Mouse (Mus musculus) hindbrain, embryonic 12.5 days (tissue): ENCODE results near the gene Map3k14. TPM values are rescaled to one million over a fixed set of nuclear protein-coding genes. Genes with fewer than 3 reads are reported as not detected.

Experiments
- ATAC-seq: fragments of 200-750 bp; cut with Nextera tagmentation; 2 replicates; pipeline ENCODE4 v1.8.0; 2017; ENCODE audit warnings: moderate TSS enrichment; ENCODE audit not compliant: low FRiP score
- H3K27ac ChIP-seq: fragments of 300-500 bp; sonication (generic); 2 replicates; pipeline ENCODE4 v1.5.1; 2016; ENCODE audit warnings: mild to moderate bottlenecking
- H3K27me3 ChIP-seq: fragments of 300-500 bp; sonication (generic); 2 replicates; pipeline ENCODE4 v1.6.1; 2016; ENCODE audit warnings: mild to moderate bottlenecking
- H3K36me3 ChIP-seq: fragments of 300-500 bp; sonication (generic); 2 replicates; pipeline ENCODE4 v1.6.1; 2016; ENCODE audit warnings: mild to moderate bottlenecking
- H3K4me1 ChIP-seq: fragments of 300-500 bp; sonication (generic); 2 replicates; pipeline ENCODE4 v1.6.1; 2016
- H3K4me2 ChIP-seq: fragments of 300-500 bp; sonication (generic); replicated peaks from 2 replicates; pipeline ENCODE4 v1.6.1; 2016; ENCODE audit warnings: mild to moderate bottlenecking
- H3K4me3 ChIP-seq: fragments of 300-500 bp; sonication (generic); 2 replicates; pipeline ENCODE4 v1.5.1; 2016; ENCODE audit warnings: mild to moderate bottlenecking
- H3K9ac ChIP-seq: fragments of 300-500 bp; sonication (generic); 2 replicates; pipeline ENCODE4 v1.6.1; 2016; ENCODE audit warnings: mild to moderate bottlenecking, moderate library complexity
- H3K9me3 ChIP-seq: fragments of 300-500 bp; sonication (generic); replicated peaks from 2 replicates; pipeline ENCODE4 v1.6.1; 2016; ENCODE audit warnings: mild to moderate bottlenecking
- WGBS: fragments of 180-500 bp; shearing (Covaris S2); methylation state at CpG from one replicate; pipeline ENCODE4 v1.1.7; 2016; 5-methylcytosine and 5-hydroxymethylcytosine counted together
- polyA plus RNA-seq: library from polyadenylated mRNA; unstranded; fragments of >200 nt; fragmentation: Nextera tagmentation; extraction: Ambion mirVana; gene quantifications from 2 replicates; pipeline ENCODE4 v1.2.1, GENCODE M21; 2016

Gene Map3k14
- polyA plus RNA-seq, 1 experiment from 2014 or later, result 3.9 TPM

DNA sequence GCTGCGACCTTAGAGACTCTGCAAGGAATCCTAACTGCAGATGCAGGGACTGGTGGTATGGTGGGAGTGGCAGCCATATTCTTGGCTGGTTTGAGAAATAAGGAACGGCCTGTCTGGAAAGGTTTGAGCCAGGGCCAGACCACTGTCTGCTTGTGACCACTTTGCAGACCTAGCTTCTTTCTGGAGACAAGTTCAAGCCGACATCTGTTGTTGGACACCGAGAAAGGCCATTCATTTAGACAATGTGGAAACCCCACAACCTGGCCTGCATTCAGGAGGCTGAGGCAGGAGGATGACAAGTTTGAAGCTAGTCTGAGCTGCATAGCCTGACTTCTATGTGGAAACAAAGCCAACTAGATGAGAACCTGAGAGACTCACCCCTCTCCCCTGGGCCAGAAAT lies 1.1 kb upstream of the Map3k14 start:
- Histone ChIP-seq H3K27me3 (no peaks in the 10 kb centered on the region), H3K9me3 (no peaks in the 10 kb centered on the region), H3K4me1 (peaks cover 41% of the 10 kb centered on the region), H3K27ac (peak overlapping the region; percentile 94; the same call in 1 of the 2 replicates), H3K4me2 (peak overlapping the region; percentile 84), H3K9ac (peak overlapping the region; percentile 53; the same call in 1 of the 2 replicates), H3K36me3 (no peaks in the 10 kb centered on the region), H3K4me3 (no peak overlapping the region)
- 83% methylated on average over 4 of the region's 4 CpGs for WGBS
- ATAC-seq, result no peak

DNA sequence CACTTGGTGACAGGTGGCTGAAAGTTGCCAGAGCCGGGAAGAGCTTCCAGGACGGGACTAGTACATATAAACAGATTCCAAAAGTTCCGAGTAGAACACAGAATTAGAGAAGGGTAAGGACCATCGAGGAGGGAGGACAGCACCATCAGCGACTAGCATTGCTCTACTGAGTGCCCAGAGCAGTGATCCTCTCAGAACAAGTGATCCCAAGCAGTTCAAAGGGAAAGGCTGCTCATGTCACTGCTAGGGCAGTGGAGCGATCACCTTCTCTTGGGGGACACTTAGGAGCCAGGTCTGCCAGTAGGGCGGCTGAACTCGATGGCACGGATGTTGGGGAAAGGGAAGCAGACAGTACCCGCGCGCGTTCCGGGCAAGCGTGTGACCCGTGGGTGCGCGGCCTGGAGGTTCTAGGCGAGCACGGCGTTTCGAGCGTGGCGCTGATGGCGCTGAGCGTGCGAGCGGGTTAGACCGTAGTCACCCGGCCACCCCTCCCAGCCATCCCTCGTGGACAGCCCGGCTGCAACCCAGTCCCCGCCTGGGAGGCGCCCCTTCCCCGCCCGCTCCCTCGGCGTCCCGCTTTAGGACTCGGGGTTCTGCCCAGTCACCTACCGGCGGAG lies 435 bp downstream of the Map3k14 start:
- H3K27ac ChIP-seq, result peak overlapping the region; percentile 83
- peak overlapping the region; percentile 63 for H3K9ac ChIP-seq
- H3K36me3 ChIP-seq, result no peaks in the 10 kb centered on the region
- ATAC-seq, result peak; percentile 7
- H3K4me3 ChIP-seq, result peak overlapping the region; percentile 53
- H3K4me2 ChIP-seq, result peak overlapping the region; percentile 84
- no peaks in the 10 kb centered on the region for H3K9me3 ChIP-seq
- H3K4me1 ChIP-seq, result peaks cover 53% of the 10 kb centered on the region
- no peaks in the 10 kb centered on the region for H3K27me3 ChIP-seq
- under 1% methylated on average over 42 of the region's 42 CpGs for WGBS

DNA sequence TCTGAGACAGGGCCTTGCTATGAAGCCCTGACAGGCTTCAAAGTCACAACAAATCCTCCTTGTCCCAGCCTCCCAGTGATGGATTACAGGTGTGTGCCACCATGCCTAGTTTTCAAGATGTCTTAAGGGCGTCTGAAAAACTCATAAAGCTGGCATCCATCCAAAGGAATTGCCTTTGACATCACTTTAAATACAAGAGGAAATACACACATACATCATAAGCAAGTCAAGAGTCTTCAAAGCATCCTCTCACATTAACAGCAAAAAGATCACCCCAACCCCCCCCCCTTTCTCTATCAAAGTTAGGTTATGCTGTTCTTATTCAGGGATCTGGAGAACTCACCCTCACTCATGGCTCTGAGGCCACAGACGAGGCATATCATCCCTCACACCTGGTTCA lies 1.4 kb downstream of the Map3k14 start:
- ATAC-seq, result no peak
- WGBS, result 61% methylated on average over 2 of the region's 2 CpGs
- Histone ChIP-seq H3K4me2 (peak overlapping the region; percentile 84), H3K36me3 (no peaks in the 10 kb centered on the region), H3K9me3 (no peaks in the 10 kb centered on the region), H3K4me1 (peaks cover 53% of the 10 kb centered on the region), H3K27ac (no peak overlapping the region), H3K27me3 (no peaks in the 10 kb centered on the region), H3K9ac (peak overlapping the region; percentile 63; the same call in 1 of the 2 replicates), H3K4me3 (peak overlapping the region; percentile 53; the same call in 1 of the 2 replicates)

DNA sequence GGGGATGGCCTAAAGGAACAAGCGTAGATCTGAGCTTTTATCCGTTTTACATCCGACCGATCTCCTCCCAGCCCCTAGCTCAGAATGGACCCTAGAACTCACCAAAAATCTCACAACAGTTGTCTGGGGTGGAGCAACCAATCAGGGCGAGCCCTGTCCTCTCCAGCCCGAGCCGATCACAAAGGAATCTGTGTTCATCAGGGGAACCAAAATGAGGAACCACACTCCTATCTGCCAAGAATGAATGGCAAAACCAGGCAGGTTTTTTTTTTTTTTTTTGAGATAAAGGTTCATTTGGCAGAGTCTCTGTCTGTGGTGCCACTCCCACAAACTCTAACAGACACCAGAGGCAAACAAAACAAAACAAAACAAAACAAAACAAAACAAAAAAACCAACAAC lies 2.1 kb downstream of the Map3k14 start:
- Histone ChIP-seq H3K9ac (no peak overlapping the region), H3K27me3 (no peaks in the 10 kb centered on the region), H3K9me3 (no peaks in the 10 kb centered on the region), H3K4me2 (no peak overlapping the region; the same call in 1 of the 2 replicates), H3K27ac (no peak overlapping the region), H3K4me3 (no peak overlapping the region), H3K36me3 (no peaks in the 10 kb centered on the region), H3K4me1 (peaks cover 53% of the 10 kb centered on the region)
- ATAC-seq, result no peak
- WGBS, result 38% methylated on average over 7 of the region's 7 CpGs

DNA sequence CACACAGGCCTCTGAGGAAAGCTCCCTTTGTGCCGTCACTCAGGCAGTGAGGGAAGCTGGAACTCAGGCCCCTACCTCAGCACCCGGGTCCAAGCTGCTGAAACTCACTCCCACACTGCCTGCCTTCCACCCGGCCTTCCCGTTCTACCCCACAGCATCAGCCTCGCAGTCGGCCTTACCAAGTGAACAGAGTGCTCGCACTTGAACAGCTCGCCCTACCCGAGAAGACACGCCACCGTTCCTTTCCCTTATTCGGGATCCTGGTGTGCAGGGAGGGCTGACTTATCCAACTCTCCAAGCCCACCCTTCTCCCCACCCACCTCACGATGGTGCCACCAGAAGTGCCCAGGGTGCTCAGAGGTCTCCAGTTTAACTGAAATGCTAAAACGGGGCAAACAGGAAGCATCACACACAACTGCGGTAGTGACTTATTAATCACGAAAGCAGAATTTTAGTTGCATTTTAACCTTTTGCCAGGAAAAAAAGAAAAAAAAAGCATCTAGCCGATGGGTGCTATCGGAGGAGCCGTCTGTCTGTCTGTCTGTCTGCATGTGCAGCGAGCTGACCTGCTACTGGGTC lies 2.8 kb downstream of the Map3k14 start:
- no peaks in the 10 kb centered on the region for H3K9me3 ChIP-seq
- no peaks in the 10 kb centered on the region for H3K27me3 ChIP-seq
- peaks cover 53% of the 10 kb centered on the region for H3K4me1 ChIP-seq
- 0 out of 2 replicates have a peak overlapping the region, but pooled peaks have one; percentile 27 for H3K9ac ChIP-seq
- no peaks in the 10 kb centered on the region for H3K36me3 ChIP-seq
- H3K27ac ChIP-seq, result no peak overlapping the region
- 78% methylated on average over 20 of the region's 20 CpGs for WGBS
- no peak overlapping the region for H3K4me3 ChIP-seq
- ATAC-seq, result no peak
- H3K4me2 ChIP-seq, result no peak overlapping the region

DNA sequence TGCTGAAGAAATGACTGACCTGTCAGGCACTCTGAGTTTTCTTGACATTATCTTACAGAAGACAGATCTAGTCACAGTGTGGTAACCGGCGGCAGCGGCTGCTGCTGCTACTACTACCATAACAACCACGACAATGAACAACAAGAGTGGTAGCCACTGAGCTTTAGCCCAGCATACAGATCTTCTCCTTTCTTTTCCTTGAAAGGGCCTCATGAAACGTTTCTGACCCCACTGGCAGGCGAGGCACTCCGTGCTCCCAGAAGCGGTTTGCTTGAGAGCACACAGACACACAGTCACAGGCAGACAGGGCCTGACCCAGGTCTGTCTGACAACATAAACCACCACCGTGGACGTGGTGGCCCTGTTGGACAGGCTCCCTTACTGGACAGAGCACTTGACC lies 3.7 kb downstream of the Map3k14 start:
- Histone ChIP-seq H3K36me3 (no peaks in the 10 kb centered on the region), H3K27ac (peak overlapping the region; percentile 62), H3K4me1 (peaks cover 52% of the 10 kb centered on the region), H3K9me3 (no peaks in the 10 kb centered on the region), H3K9ac (no peak overlapping the region), H3K4me3 (no peak overlapping the region), H3K27me3 (no peaks in the 10 kb centered on the region), H3K4me2 (peak overlapping the region; percentile 21; the same call in 1 of the 2 replicates)
- ATAC-seq, result no peak
- WGBS, result 29% methylated on average over 10 of the region's 10 CpGs

DNA sequence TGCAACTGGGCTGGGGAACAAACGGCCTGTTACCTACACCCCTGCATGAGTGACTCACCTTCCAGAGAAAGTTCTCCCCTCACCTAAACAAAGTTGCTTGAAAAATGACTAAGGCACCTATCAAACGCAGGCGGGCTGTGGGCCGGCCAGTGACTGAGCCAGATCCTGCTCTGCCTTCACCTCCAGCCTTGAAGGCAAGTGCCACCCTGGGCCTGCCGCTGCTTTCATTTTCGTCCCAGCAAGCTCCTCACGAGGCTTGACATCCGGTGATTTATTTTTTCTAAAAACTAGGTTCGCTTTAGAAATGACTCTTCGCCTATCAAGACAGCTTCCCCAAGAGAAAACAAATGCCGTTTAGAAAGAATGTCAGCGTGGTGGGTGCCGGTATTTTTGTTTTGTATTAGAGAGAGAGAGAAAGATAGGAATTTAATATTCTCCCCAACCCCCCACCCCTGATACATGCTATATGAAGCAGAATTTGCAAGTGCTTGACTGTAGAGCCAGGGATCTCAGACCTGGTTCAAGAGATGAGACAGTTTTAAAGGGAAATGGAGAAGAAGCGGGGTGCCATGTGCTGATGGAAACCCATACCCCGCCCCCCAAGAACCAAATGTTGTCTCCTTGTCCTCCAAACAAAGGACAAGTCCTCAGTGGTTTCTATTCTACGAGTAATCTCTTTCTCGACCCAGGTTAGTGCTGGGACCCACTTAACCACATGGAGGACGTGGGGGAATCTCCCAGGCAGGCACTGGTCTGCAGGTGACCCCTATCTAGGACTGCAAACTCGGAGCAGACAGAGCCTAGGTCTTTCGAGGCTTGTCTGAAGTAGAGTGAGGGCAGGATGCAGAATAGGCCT lies 4.6 kb downstream of the Map3k14 start:
- no peaks in the 10 kb centered on the region for H3K9me3 ChIP-seq
- H3K36me3 ChIP-seq, result no peaks in the 10 kb centered on the region
- no peak for ATAC-seq
- H3K27me3 ChIP-seq, result no peaks in the 10 kb centered on the region
- WGBS, result 64% methylated on average over 20 of the region's 20 CpGs
- H3K4me2 ChIP-seq, result peak overlapping the region; percentile 9; the same call in 1 of the 2 replicates
- no peak overlapping the region for H3K27ac ChIP-seq
- no peak overlapping the region for H3K9ac ChIP-seq
- H3K4me1 ChIP-seq, result peaks cover 44% of the 10 kb centered on the region
- H3K4me3 ChIP-seq, result no peak overlapping the region

DNA sequence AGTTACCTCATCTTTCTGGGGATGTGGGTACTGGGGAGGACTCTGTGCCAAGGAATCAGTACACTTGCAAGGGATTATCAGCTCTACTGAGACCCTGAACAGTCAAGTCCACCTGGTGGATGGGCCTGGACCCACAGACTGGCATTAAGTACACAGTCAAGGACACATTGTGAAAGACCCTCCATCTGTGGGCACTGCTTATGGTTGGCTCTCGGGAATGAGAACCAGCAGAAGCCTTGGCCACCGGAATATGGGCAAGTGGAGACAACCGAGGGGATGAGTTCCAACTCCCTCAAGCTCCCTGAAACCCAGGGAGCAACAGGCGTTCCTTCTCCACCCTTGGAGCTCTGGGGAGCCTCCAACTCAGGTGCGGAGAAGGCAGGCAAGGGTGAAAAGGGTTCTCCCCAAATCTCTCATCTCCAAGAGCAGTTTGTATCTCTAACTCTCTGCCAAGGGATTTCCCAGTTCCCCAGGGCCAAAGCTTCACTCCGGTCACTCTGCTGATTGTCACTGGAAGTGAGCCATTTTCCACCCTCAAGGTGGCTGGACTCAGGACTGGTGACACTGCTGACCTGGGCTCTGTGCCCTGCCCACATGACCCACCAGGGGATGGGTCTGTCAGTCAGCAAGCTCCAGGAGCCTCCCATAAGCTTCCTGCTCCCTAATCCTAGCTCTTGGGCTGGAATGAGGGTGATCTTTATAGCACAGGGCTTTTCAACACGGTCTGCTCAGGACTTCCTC lies 5.4 kb downstream of the Map3k14 start:
- ATAC-seq, result no peak
- Histone ChIP-seq H3K9me3 (no peaks in the 10 kb centered on the region), H3K9ac (no peak overlapping the region), H3K4me3 (no peak overlapping the region), H3K4me1 (peaks cover 44% of the 10 kb centered on the region), H3K27ac (no peak overlapping the region), H3K4me2 (no peak overlapping the region; the same call in 1 of the 2 replicates), H3K27me3 (no peaks in the 10 kb centered on the region), H3K36me3 (no peaks in the 10 kb centered on the region)
- WGBS, result 91% methylated on average over 7 of the region's 7 CpGs

DNA sequence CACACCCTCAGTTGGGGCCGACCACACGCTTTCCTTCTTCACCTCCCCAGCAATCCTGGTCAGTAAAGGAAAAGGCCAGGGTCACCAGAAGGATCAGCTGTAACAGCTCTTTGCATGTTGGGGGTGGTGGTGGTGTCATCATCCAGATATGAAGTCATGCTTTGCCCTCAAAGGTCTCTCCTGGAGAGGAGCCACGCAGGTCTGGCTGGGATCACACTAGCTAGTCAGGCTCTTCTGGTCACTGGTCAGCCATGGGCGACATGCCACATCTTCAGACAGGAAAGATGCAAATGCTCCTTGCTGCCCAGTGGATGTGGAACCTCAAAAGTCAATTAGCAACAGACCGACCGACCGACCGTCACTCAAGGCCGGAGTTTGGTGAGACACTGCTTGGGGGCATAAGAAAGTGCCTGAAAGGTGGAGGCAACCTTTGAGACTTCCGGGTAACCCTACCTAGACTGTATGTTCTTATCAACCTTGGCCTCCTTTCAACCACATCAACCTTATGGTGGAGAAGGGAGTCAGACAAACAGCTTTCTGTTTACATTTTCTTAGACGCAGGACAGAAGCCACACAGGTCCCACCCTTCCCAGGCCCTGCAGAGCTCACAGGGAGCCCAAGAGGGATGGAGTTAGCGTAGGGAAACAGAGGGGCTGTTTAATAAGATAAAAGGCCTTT lies 6.6 kb downstream of the Map3k14 start:
- no peak for ATAC-seq
- H3K27me3 ChIP-seq, result no peaks in the 10 kb centered on the region
- 89% methylated on average over 12 of the region's 12 CpGs for WGBS
- no peak overlapping the region for H3K4me3 ChIP-seq
- H3K9ac ChIP-seq, result no peak overlapping the region
- peaks cover 32% of the 10 kb centered on the region for H3K4me1 ChIP-seq
- no peak overlapping the region for H3K4me2 ChIP-seq
- no peaks in the 10 kb centered on the region for H3K36me3 ChIP-seq
- no peak overlapping the region for H3K27ac ChIP-seq
- no peaks in the 10 kb centered on the region for H3K9me3 ChIP-seq

DNA sequence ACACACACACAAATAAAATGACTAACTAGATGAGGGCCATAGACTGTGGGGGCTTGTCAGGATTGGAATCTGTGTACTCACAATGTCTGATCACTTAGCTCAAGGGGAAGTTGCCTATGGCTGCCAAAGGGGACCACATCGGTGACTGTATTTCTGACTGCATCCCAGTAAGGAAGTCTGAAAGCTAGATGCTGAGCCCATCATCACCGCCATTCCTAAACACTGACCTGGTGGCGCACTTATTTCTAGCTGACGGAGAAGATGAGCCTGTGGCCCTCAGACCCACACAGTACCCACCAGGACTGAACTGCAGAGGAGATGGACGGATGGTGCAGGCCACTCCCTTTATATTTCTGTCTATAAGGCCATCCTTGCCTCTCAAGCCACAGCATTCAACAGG lies 7.2 kb downstream of the Map3k14 start:
- no peaks in the 10 kb centered on the region for H3K36me3 ChIP-seq
- H3K4me1 ChIP-seq, result peaks cover 27% of the 10 kb centered on the region
- H3K27me3 ChIP-seq, result no peaks in the 10 kb centered on the region
- no peak for ATAC-seq
- no peak overlapping the region for H3K27ac ChIP-seq
- no peaks in the 10 kb centered on the region for H3K9me3 ChIP-seq
- H3K4me3 ChIP-seq, result no peak overlapping the region
- WGBS, result 92% methylated on average over 5 of the region's 5 CpGs
- no peak overlapping the region for H3K4me2 ChIP-seq
- no peak overlapping the region for H3K9ac ChIP-seq

DNA sequence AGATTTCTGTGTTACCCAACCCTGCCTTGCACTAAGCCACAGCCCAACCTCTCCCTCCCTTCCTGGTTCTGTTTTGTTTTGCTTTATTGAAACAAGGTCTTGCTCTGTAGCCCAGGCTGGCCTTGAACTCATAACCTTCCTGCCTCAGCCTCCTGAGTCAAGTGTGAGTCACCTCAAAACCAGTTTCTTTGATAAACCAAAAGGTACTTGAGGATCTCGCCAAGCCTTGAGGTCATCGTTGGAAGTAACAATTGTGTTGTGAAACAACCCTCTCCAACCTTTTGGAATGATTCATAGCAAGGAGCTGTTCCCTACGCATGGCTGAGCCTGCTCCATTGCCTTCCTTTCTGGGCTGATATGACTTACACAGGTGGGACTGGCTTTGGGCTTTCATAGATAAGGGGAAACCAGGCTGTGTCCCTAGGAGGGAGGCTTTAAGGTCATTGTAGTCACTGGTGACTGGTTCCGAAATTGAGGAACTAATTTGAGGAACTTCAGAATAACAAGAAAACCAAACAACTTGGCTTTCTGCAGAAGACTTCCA lies 9.3 kb downstream of the Map3k14 start:
- Histone ChIP-seq H3K27ac (no peak overlapping the region), H3K4me3 (no peak overlapping the region), H3K4me1 (peaks cover 9% of the 10 kb centered on the region), H3K9me3 (no peaks in the 10 kb centered on the region), H3K4me2 (no peak overlapping the region), H3K9ac (no peak overlapping the region), H3K27me3 (no peaks in the 10 kb centered on the region), H3K36me3 (no peaks in the 10 kb centered on the region)
- ATAC-seq, result no peak
- WGBS, result 93% methylated on average over 4 of the region's 4 CpGs
